Mouse (Mus musculus): ENCODE data around the gene 2410131K14Rik. TPM values are rescaled to one million over a fixed set of nuclear protein-coding genes. Genes with fewer than 3 reads are reported as not detected.

2410131K14Rik gene
- polyA plus RNA-seq, 1 experiment from 2014 or later = 9.5 TPM

Other genes with a start within 250 kb of the 2410131K14Rik start
- 30.2 and 38.2 TPM in 2 replicates for gene Tesc, start 217.5 kb upstream of the 2410131K14Rik start, polyA plus RNA-seq (2015; fragmentation: Nextera tagmentation; extraction: Ambion mirVana)
- 27.7 and 28.1 TPM in 2 replicates for gene Fbxw8, start 89.8 kb upstream of the 2410131K14Rik start, polyA plus RNA-seq (2015; fragmentation: Nextera tagmentation; extraction: Ambion mirVana)
- gene Hrk, start 80.6 kb upstream of the 2410131K14Rik start, polyA plus RNA-seq (2015; fragmentation: Nextera tagmentation; extraction: Ambion mirVana) = 0.36 and 0.63 TPM in 2 replicates
- gene Rnft2, start 111 bp upstream of the 2410131K14Rik start, polyA plus RNA-seq (2015; fragmentation: Nextera tagmentation; extraction: Ambion mirVana) = 3.5 and 4.3 TPM in 2 replicates

All from embryonic facial prominence, embryonic 15.5 days (tissue).